Mouse (Mus musculus): ENCODE data around the gene Stk32b.

Stk32b gene

DNA sequence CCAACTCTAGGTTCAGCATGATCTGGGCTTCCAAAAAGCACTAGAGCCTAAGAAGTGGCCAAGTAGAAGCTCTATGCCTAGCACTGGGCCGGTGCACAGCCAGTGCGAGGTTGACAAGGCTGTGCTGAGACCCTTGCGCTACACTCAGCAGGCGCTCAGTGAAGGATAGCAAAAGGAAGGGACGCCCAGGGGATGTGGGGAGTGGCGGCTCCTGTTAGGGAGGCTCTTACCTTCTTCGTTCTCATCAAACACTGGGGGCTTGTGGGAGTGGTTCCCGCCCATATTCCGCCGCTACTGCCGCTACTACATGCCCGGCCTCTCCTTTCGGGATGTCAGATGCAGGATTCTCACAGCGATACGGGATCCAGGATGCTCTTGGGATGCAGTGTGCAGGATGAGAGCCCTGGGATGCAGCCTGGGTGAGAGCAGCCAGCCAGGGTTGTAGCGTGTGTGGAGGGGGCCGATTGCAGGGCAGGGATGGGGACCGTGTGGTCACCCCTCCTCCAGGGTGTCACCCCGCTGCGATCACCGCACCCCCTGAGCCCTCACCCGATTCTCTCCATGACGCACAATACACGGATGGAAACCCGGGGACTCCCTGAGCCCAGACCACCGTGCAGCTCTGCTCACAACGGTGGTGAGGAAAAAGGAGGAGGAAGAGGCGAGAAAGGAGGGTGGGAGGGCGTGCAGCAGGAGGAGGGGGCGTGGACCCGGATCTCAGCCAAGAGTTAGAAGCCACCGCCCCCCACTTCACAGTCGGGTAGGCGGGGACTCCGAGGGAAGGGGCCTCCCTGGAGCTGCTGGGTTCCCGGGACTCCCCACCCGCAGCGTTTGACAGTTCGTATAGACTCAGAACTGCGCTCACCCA is at the start of gene Stk32b:
Gene Stk32b, minus strand, starts transcription at position 667 of the 868 bp plus-strand sequence.
- DNase-seq, result peak; percentile 72

DNA sequence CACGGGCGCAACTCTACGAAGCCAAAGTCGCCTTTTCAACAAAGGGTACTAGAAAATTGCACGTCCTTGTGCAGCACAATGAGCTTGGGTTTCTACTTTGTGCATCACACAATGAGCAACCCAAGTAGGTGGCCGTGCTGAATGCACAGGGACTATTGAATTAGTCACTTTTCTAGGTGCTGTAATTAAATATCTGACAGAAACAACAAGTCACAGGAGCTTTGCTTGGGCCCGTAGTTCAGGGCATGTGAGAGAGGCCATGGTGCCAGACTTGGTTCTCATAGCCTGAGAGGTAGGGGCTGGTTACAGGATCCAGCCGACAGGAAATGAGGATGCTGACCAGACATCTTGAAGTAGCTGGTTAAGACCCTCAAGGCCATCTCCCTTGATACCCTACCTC is 48.9 kb upstream of the Stk32b start:
- no peak for DNase-seq

DNA sequence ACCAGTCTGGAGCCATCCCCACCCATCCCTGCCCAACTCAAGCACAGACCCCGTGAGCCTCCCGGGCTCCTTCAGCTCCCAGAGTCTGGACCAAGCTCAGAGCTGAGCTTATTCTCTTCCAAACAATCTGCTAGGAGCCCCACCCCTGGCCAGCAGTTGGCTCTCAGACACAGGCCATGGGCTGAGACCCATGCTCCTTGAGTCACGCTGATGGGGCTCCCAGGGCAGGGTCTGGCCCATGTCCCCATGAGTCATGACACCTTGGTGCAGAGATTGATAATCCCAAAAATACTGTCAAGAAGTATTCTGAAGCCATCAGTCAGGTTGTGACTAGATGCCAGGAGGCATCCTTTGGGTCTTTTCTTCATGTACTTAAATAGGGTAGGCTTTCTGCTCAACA is 45.1 kb upstream of the Stk32b start:
- no peak for DNase-seq

DNA sequence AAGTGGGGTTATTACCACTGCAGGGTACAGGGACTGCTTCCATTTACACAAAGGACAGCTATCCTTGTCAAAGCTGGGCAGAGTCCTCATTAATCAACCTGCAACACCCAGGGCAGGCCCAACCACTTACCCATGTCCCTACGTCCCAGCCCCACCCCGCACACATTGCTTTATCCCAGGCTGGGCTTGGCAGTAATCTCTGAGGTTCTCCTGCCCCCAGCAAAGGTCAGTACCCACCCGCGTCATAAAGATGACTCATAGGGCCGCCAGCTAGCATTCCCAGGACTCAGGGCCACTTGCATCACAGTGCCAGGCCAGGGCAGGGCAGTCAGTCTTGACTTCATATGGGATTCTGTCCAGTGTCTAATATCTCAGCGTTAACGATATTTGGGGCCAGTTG is 36.4 kb upstream of the Stk32b start:
- DNase-seq, result no peak

DNA sequence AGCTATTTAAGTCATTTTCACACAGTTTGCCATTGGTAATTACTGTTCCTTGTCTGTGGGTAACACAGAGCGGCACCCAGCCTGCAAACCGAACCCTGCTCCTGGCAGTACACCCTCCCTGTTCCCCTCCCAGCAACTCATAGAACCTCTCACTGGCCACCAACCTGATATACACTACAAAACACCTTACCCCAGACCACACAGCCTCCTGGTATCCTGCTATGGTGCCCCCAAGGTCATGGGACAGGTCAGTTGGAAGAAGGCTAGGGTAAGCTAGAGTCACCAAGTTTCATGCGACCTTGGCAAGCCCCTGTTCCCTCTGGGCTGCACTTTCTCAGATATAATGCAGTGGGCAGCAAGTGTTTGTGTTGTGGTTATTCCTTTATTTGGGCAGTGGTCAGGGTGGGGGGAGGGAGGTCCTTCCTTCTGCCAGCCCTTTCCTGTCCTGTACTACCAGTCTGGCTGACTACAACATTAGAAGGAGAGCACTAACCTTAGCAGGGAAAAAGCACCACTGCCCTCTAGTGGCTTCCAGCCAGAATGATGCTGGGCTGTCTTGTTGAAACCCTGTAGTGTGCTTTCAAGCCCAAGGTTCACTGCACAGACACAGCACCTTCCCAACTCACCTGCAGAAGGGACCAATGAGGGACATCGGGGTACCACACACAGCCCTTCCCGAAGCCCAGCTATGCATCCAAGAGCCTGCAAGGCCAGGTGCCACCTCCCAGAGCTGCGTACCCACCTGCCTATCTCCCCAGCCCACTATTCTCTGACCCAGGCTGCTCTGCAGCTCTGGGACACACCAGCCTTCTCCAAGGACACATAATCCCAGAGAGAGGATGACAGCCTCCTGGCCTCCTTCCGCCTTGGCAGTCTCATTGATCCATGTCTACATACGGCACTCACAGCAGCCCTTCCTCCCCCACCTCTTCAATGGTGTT is 35.3 kb upstream of the Stk32b start:
- DNase-seq, result peak; percentile 77

DNA sequence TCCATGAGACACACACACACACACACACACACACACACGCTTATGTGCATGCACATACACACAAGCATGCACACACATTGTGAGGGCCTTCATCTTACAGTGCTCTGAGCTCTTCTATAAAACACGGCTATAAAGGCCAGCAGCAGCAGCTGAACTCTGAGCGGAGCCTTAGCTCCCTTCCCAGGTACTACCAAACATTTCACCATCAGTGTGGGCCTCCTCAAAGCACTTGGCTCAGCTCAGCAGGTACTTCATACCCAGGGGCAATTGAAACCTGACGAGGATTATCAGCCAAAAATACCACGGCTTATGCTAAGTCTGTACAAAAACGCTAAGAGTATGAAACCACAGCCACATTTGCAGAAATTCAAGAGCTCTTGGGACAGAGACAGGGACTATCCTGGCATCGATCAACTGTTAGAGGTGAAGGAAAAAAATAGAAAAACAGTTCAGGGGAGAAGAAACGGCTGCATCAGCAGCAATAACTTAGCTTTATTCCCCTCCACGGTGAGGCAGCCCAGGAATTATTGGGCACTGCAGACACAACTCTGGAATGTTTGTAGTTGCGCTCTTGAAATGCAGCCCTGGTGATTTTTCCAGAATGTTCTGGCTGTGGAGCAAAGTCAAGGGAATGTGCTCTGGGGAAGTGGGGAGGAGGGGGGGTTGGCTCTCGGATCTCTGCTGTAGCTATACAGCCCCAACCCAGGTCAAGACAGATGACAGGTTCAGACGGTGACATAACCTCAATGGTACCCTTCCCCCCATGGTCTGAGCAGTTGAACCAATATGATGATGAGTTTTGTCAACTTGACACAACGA is 27.1 kb upstream of the Stk32b start:
- no peak for DNase-seq

DNA sequence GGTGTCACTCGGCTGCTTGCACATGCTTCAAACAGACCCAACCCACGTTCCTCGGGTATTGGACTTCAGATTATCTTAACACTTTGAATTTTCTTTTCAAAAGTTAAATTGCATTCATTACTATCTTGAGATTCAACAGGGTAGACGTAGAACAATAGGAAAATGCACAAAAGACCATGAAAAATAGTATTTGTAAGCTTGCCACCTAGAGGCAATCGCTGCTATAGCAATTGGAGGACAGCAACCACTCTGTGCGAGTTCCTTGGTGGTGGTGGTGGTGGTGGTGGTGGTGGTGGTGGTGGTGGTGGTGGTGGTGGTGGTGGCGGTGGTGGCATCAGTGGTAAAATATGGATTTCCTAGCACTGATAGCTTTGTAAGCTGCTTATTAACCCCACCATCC is 19.2 kb upstream of the Stk32b start:
- DNase-seq, result no peak

DNA sequence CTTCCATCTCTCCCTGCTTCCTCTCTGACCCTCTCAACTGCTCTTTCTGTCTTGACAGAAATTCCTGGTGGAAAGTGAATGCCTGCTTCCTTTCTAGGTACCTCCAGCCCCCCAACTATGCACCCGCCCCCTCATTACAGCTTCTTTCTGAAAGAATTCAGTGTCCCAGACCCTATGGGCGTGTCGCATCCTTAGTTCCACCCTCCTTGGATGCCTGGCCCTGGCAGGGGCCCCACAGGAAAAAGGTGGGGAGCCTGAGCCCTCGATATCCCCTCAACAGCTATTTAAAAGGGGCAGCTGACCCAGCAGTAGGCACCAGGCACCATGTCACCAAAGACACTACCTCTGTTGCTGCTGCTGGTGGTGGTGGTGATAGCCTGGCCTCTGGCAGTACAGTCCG is 18.3 kb upstream of the Stk32b start, which contains the start of gene Cytl1:
Gene Cytl1, plus strand, starts transcription at position 296 of the 400 bp plus-strand sequence.
- DNase-seq, result no peak

DNA sequence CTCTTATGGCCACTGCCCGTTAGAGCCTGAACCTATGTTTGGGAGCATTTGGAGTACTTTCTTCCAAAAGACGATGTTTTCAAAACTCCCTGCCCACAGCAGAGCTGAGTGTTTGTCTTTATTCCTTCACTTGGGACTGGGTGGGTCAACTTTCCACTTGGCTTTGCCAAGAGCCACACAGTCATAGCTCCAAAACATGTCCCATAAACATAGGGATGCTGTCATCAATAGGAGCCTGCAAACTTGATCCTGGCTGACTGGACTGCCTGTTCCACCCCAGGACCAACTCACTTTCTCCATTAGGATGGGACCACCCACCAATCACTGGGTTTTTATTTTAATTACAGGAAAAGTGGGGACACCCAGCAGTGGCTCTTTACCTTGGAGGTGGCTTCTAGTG is 13.8 kb upstream of the Stk32b start:
- DNase-seq, result no peak

DNA sequence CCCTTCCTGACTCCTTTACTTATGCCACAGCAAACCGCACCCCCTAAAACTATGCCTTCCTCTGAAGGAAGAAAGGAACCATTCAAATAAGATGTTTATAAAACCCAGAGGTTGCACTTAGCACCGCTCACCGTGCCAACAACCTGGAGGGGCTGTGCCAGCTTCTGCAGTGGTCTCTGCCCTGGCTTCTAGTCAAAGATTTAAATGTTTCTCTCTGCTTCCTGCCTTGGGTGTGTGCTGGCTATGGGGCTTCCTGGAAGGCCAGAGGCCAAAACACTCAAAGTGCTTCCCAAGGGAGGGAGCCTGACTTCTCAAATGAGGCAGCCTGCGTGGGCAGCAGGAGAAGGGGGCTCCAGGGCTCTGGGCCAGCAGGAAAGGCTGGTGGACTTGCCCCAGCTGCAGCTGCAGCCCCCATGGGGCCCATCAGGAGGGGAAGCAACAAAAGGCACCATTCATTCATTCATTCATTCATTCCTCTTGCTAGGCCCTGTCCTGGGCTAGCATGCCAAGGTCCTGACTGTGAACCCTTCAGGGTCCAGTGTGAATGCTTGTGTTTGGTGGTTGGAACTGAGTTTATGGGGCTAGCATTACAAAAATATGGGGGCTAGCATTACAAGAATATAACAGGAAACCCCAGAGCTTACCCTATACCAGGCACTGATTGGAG is 8.4 kb upstream of the Stk32b start:
- no peak for DNase-seq

DNA sequence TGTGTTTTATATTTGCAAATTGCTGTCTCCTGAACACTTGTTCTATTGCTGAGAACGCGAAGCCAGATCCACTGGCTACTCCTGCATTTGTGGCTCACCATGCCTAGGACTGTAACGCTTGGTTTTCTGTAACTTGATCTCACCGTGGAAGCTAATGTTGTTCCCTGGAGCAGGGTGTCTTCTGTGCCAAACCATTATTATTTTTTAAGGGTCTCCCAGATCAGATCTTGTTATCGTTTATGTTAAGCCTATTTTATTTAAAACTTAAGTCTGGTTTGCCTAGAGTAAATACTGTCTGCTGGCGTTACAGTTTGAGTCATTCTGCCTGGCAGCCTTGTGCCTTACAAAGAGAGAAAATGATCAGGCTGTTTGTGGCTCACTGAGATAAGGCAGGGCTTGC is 3.7 kb upstream of the Stk32b start:
- no peak for DNase-seq

DNA sequence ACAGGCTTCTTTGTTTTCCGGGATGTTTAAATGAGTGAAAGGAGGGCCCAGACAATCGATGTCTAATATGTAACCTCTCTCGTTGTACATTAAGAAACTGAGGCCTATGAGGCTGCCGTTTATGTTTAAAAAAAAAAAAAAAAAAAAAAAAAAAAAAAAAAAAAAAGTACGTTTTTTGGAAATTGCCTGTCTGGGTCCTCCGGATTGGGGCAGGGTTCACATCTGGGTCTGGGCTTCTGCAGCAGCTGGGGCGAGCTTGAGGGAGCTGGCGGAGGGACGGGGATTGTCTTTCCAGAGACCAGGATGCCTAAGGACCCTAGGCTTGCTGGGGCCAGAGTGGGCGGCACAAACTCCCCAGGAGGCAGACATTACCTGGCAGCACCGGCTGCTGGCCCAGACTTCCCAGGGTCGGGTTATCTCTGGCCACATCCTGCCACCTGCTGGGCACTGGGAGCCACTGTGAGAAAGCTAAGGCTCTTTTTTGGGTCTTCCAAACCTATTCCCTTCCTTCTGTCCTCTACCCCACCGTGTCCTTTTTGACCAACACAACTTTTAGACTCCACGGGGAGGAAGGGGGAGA is 503 bp upstream of the Stk32b start:
- peak; percentile 74 for DNase-seq

DNA sequence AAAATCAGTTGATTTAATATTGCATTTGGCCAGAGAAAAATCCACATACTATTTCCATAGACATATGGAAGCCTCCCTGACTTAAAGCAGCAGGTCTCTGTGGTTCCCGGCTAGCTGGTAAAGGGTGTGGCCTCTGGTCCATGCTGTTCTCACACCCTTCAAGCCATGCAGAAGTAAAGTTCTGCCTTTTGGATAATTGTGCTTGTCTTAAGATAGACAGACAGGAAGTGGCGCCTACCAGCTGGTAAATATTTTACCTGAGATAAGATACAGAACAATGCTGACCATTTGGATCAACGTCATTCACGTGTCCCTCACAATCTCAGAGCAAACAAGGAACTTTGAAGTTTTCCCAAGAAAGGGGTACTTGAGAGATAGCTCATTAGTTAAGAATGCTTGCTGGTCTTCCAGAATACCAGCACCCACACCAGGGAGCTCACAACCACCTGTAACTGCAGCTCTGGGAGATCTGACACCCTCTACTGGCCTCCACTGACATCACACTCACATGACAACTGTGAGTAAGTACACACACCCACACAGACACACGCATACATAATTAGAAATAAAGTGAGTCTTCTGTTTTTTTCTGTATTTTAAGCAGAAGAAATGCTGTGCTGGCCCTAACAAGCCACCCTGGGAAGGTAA is 7.6 kb downstream of the Stk32b start:
- no peak for DNase-seq

DNA sequence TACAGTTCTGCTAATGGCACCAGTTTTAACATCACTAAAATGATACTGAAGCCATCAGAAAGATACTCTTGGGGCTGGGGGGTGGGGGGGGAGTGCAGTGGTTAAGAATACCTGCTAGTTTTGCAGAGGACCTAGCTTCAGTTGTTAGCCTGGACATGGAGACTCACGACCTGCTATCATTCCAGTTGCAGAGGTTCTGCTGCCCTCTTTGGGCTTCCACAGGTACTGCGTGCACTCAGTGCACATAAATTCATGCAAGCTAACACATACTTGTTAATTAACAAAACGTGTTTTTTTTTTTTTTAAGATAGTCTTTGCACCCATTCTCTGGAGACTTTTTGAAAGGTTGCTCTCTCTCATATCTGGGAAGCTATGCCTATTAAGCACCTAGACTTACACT is 8.8 kb downstream of the Stk32b start:
- no peak for DNase-seq

DNA sequence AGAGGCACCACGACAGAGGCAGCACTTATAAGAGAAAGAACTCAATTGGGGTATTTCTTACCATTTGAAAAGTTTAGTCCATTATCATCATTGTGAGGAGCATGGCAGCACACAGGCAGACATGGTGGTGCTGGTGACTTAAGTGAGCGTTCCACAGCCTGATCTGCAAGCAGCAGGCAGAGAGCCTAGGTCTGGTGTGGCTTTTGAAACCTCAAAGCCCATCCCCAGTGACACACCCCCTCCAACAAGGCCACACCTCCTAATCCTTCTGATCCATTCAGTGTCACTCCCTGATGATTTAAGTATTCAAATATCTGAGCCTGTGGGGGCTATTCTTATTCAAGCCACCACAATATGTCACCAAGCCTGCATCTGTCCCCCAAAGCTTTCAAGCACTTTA is 12.0 kb downstream of the Stk32b start:
- DNase-seq, result no peak

DNA sequence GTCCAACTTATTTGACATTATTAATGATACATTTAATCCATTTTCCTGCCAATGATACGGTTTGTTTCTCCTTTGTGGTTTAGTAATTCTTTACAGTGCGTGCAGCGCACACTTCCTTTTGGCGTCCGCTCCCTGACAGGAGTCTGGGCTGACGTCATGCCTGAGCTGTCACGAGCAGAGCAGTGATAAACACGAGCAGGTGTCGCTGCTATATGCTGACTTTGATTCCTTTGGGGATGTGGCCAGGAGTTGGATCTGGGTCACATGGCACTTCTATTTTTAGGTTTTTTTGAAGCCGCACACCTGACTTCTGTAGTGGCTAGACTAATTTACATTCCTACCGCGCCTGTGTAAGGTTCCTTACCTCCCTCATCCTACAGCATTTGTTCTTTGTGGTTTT is 17.2 kb downstream of the Stk32b start:
- peak; percentile 13 for DNase-seq

DNA sequence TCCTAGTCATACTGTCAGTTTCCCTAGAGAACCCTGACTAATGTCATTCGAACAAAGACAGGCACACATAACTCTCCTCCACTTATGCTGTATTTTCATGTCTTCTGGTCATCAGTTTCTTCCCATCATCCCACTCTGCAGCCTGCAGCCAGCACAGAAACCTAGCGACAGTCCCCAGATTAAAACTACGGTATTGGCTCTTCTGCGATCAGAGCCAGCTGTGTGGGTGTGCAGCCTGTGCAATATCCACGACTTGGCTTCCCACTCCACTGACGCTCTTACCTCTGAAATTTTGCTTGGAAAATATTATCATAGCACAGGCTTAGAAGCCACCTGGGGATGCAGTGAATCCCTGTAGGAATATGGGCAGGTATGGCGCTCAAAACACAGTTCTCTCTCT is 19.7 kb downstream of the Stk32b start:
- no peak for DNase-seq

DNA sequence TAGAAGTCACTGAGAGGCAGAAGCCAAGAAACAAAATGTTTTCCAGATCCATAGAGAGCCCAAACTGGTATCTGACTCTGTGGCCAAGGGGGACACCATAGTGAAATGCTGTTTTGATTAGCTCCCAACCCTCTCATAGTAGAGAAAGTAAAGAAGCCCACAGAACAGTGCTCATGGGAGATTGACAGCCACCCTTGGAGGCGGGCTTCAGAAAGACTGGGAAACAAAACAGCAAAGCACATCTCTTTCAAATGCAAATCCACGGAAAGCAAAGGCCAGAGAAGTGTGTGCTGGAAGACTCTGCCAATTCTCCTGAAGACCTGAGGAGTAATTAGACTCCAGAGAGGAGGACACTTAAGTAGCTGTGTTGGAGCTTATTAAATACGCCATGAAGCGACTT is 21.2 kb downstream of the Stk32b start:
- DNase-seq, result no peak

DNA sequence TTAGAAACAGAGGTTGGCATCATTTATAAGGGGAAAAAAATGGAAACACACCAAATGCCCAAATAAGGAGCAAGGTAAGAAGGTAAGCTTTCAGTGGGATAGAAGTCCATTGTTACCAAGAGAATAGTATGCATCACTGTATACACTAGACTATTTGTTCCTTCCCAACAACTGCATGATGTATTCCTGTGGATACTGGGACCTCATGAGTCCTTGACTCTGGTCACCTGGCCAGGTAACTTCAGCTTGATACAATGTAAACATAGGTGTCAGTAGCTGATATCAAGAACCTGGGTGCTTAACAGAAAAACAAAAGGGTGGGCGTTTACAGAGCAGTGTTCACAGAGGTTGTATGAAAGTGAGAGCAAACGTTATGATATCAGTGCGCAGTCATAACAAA is 24.2 kb downstream of the Stk32b start:
- no peak for DNase-seq

DNA sequence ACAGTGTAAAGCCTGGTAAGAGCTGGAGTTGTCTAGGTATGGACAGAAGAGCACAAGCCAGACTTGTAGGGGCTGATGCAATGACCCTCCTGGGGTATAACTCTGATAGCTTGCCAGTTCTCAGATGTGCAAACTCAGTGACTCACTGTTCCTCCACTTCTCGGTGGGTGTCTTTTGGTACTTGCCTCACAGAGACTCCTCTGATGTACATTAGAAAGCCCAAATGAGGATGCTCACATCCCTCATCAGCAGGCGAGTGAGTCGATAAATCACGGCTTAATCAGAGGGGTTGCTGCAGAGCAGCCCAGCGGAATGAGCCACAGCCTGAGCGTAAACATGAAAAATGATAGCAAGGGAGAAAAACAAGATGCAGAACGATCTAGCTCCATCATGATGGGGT is 46.2 kb downstream of the Stk32b start:
- DNase-seq, result no peak

DNA sequence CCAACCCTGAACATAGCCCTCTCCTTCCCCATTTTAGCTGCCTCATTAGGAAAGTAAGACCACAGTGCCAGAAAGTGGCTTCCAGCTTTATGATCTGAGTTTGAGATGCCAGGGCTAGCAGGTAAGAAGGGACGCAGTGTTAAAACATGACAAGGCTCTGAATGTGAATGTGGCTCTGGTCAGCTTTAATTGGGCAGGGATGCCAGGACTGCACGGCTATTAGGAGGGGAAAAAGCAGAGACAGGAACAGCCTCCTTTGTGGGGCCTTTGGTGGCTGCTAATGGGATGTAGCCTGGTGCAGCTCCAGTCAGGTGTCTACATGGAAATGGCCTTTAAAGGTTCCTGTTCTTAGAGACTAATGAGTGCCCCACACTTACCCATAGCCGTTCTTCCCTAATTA is 52.0 kb downstream of the Stk32b start:
- DNase-seq, result no peak

DNA sequence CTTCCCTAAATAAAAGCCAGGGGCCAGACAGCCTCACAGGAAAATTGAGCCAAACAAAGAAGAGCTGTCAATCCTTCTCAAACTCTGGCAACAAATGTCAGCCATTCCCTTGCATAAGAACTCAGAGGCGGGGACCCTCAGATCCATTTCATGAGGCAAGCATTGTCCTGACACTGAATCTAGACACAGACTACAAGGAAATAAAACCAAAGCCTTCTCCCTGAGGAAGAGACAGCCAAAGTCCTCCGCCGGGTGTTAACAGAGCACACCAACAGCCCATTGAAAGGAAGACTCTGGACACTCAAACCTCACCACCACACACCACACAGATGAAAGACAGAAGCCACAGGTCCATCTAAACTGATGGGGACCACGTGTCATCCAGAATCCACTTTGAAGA is 57.8 kb downstream of the Stk32b start:
- DNase-seq, result no peak

Data from right cerebral cortex, postnatal 4 days (tissue).